Mouse (Mus musculus): Measurements from ENCODE around the gene Fam186a.

- TF ChIP-seq CTCF (IDR thresholded peaks at IDR 0.05; ENCODE audit: insufficient read depth, low read length) (no peak), POLR2A (IDR thresholded peaks at IDR 0.05; ENCODE audit: borderline replicate concordance, extremely low read depth, low read depth, low read length) (no peak)
Observed at GRCm38 (mm10) chr15:99972989-99973911, 6.4 kb upstream of the Fam186a start.
